Mouse (Mus musculus): Measurements from ENCODE around the gene Myadm.

DNA sequence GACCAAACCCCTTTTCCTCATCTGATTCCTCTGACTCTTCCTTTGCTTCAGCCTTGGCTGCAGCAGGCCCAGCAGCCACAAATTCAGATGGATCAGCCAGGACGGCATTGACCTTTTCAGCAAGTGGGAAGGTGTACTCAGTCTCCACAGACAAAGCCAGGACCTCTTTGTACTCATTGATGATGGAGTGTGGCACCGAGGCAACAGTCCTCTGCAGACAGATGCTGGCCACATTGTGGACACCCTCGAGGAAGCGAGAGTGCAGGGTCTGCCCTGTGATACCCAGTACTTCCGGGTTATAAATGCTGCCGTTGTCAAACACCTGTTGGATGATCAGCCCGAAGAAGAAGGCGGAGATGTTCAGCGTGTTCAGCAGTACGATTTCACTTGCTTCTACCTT, 4.3 kb upstream of the Myadm start:
- TF ChIP-seq POLR2A (IDR thresholded peaks at IDR 0.05; ENCODE audit: insufficient read depth, low read depth, low read length) (no peak), CTCF (IDR thresholded peaks at IDR 0.05; ENCODE audit: insufficient read depth, low read depth, low read length) (no peak)
